Mouse (Mus musculus): ENCODE measurements around the gene Megf11. TPM values are rescaled to one million over a fixed set of nuclear protein-coding genes. Genes with fewer than 3 reads are reported as not detected.

Megf11 gene
- polyA plus RNA-seq, 1 experiment from 2014 or later, result 0.58 TPM

DNA sequence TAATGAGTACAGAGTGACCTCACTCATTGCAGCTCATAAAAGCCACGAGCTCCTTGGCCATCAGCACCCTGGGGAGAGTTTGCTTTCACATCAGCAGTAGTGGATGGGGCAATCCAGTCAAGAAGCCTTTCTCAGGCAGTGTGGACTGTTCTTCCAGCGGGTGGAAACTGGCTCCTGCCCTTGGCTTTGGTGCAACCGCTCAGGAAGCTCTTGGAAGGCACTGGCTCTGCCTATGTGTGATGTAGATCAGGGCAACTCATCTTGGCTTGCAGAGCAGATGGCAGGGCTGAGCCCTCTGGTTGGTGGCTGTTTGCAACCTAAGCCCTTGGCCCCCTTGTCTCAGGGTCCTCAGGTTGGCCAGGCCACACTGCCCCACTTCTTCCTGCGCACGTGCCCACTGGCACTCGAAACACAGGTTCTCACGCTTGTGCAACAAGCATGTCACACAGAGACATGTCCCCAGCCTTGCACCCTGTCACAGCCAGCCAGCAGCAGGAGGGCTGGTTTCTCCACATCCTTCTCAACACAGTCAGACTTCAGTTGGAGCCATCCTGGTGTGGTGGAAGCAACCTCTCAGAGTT is 22.1 kb downstream of the Megf11 start:
- Histone ChIP-seq H3K36me3 (ENCODE audit: control insufficient read depth, insufficient read depth) (no peaks in the 10 kb centered on the region), H3K9me3 (replicated peaks; ENCODE audit: control insufficient read depth, low read length) (no peaks in the 10 kb centered on the region), H3K4me3 (ENCODE audit: low read length) (no peak overlapping the region), H3K27me3 (ENCODE audit: control insufficient read depth, insufficient read depth, low read length) (no peaks in the 10 kb centered on the region), H3K4me2 (ENCODE audit: low read depth, low read length) (no peak overlapping the region), H3K27ac (ENCODE audit: low read length) (no peak overlapping the region), H3K4me1 (ENCODE audit: control insufficient read depth, insufficient read depth, low read length) (no peaks in the 10 kb centered on the region), H3K9ac (ENCODE audit: low read length) (no peak overlapping the region)
- 78% methylated on average over 7 of the region's 7 CpGs for WGBS
- no peak for ATAC-seq (replicated peaks; ENCODE audit: extremely low read depth, insufficient read depth, low FRiP score)

DNA sequence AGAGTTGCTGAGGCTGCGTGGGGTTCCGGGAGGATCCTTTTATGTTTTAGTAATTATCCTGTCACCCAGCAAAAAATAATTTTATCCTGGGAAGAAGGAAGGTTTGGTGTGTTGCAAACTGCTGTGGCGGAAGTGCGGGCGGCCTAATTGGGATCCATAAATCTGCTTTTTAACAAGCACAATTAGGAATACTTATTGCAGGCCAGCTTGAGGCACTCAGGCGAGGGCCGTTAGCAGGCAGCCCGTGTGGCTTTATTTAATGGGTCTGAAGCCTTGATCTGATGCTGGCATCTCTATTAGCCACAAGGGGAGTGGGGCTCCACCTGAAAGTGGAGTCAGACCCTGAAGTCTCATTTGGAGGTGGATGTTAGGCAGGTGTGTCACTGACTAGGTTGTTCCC is 23.4 kb downstream of the Megf11 start:
- H3K27me3 ChIP-seq (ENCODE audit: control insufficient read depth, insufficient read depth, low read length), result no peaks in the 10 kb centered on the region
- WGBS, result 84% methylated on average over 8 of the region's 8 CpGs
- H3K4me2 ChIP-seq (ENCODE audit: low read depth, low read length), result no peak overlapping the region
- ATAC-seq (replicated peaks; ENCODE audit: extremely low read depth, insufficient read depth, low FRiP score), result no peak
- no peaks in the 10 kb centered on the region for H3K4me1 ChIP-seq (ENCODE audit: control insufficient read depth, insufficient read depth, low read length)
- H3K27ac ChIP-seq (ENCODE audit: low read length), result no peak overlapping the region
- H3K4me3 ChIP-seq (ENCODE audit: low read length), result no peak overlapping the region
- no peak overlapping the region for H3K9ac ChIP-seq (ENCODE audit: low read length)
- H3K36me3 ChIP-seq (ENCODE audit: control insufficient read depth, insufficient read depth), result no peaks in the 10 kb centered on the region
- no peaks in the 10 kb centered on the region for H3K9me3 ChIP-seq (replicated peaks; ENCODE audit: control insufficient read depth, low read length)

- no peak overlapping the region for H3K9ac ChIP-seq (ENCODE audit: low read length)
- ATAC-seq (replicated peaks; ENCODE audit: extremely low read depth, insufficient read depth, low FRiP score), result no peak
- no peaks in the 10 kb centered on the region for H3K4me1 ChIP-seq (ENCODE audit: control insufficient read depth, insufficient read depth, low read length)
- no peaks in the 10 kb centered on the region for H3K9me3 ChIP-seq (replicated peaks; ENCODE audit: control insufficient read depth, low read length)
- 79% methylated on average over 3 of the region's 3 CpGs for WGBS
- no peaks in the 10 kb centered on the region for H3K36me3 ChIP-seq (ENCODE audit: control insufficient read depth, insufficient read depth)
- no peak overlapping the region for H3K27ac ChIP-seq (ENCODE audit: low read length)
- no peak overlapping the region for H3K4me2 ChIP-seq (ENCODE audit: low read depth, low read length)
- no peaks in the 10 kb centered on the region for H3K27me3 ChIP-seq (ENCODE audit: control insufficient read depth, insufficient read depth, low read length)
- no peak overlapping the region for H3K4me3 ChIP-seq (ENCODE audit: low read length)
These were observed 35.0 kb downstream of the Megf11 start for GRCm38 (mm10) chr9:64420471-64420870.

GRCm38 (mm10) chr9:64421986-64422616 is 36.7 kb downstream of the Megf11 start:
- Histone ChIP-seq H3K4me2 (ENCODE audit: low read depth, low read length) (no peak overlapping the region), H3K4me3 (ENCODE audit: low read length) (no peak overlapping the region), H3K4me1 (ENCODE audit: control insufficient read depth, insufficient read depth, low read length) (no peaks in the 10 kb centered on the region), H3K36me3 (ENCODE audit: control insufficient read depth, insufficient read depth) (no peaks in the 10 kb centered on the region), H3K27ac (ENCODE audit: low read length) (no peak overlapping the region), H3K9ac (ENCODE audit: low read length) (no peak overlapping the region), H3K27me3 (ENCODE audit: control insufficient read depth, insufficient read depth, low read length) (no peaks in the 10 kb centered on the region), H3K9me3 (replicated peaks; ENCODE audit: control insufficient read depth, low read length) (no peaks in the 10 kb centered on the region)
- ATAC-seq (replicated peaks; ENCODE audit: extremely low read depth, insufficient read depth, low FRiP score), result no peak
- WGBS, result 79% methylated on average over 8 of the region's 8 CpGs

- WGBS, result 70% methylated on average over 1 of the region's 1 CpGs
- Histone ChIP-seq H3K4me1 (ENCODE audit: control insufficient read depth, insufficient read depth, low read length) (no peaks in the 10 kb centered on the region), H3K27me3 (ENCODE audit: control insufficient read depth, insufficient read depth, low read length) (no peaks in the 10 kb centered on the region), H3K27ac (ENCODE audit: low read length) (no peak overlapping the region), H3K4me3 (ENCODE audit: low read length) (no peak overlapping the region), H3K9me3 (replicated peaks; ENCODE audit: control insufficient read depth, low read length) (no peaks in the 10 kb centered on the region), H3K36me3 (ENCODE audit: control insufficient read depth, insufficient read depth) (no peaks in the 10 kb centered on the region), H3K4me2 (ENCODE audit: low read depth, low read length) (no peak overlapping the region), H3K9ac (ENCODE audit: low read length) (no peak overlapping the region)
- ATAC-seq (replicated peaks; ENCODE audit: extremely low read depth, insufficient read depth, low FRiP score), result no peak
These were observed 38.5 kb downstream of the Megf11 start for GRCm38 (mm10) chr9:64423912-64424311.

GRCm38 (mm10) chr9:64436121-64436520 is 50.7 kb downstream of the Megf11 start:
- Histone ChIP-seq H3K27ac (ENCODE audit: low read length) (no peak overlapping the region), H3K4me2 (ENCODE audit: low read depth, low read length) (no peak overlapping the region), H3K27me3 (ENCODE audit: control insufficient read depth, insufficient read depth, low read length) (no peaks in the 10 kb centered on the region), H3K36me3 (ENCODE audit: control insufficient read depth, insufficient read depth) (no peaks in the 10 kb centered on the region), H3K9me3 (replicated peaks; ENCODE audit: control insufficient read depth, low read length) (no peaks in the 10 kb centered on the region), H3K4me3 (ENCODE audit: low read length) (no peak overlapping the region), H3K9ac (ENCODE audit: low read length) (no peak overlapping the region), H3K4me1 (ENCODE audit: control insufficient read depth, insufficient read depth, low read length) (no peaks in the 10 kb centered on the region)
- no peak for ATAC-seq (replicated peaks; ENCODE audit: extremely low read depth, insufficient read depth, low FRiP score)
- 74% methylated on average over 2 of the region's 2 CpGs for WGBS

GRCm38 (mm10) chr9:64440101-64440500 is 54.7 kb downstream of the Megf11 start:
- no peak overlapping the region for H3K4me2 ChIP-seq (ENCODE audit: low read depth, low read length)
- 79% methylated on average over 7 of the region's 7 CpGs for WGBS
- no peaks in the 10 kb centered on the region for H3K36me3 ChIP-seq (ENCODE audit: control insufficient read depth, insufficient read depth)
- H3K4me3 ChIP-seq (ENCODE audit: low read length), result no peak overlapping the region
- no peaks in the 10 kb centered on the region for H3K27me3 ChIP-seq (ENCODE audit: control insufficient read depth, insufficient read depth, low read length)
- ATAC-seq (replicated peaks; ENCODE audit: extremely low read depth, insufficient read depth, low FRiP score), result no peak
- no peak overlapping the region for H3K9ac ChIP-seq (ENCODE audit: low read length)
- no peaks in the 10 kb centered on the region for H3K4me1 ChIP-seq (ENCODE audit: control insufficient read depth, insufficient read depth, low read length)
- no peak overlapping the region for H3K27ac ChIP-seq (ENCODE audit: low read length)
- no peaks in the 10 kb centered on the region for H3K9me3 ChIP-seq (replicated peaks; ENCODE audit: control insufficient read depth, low read length)

DNA sequence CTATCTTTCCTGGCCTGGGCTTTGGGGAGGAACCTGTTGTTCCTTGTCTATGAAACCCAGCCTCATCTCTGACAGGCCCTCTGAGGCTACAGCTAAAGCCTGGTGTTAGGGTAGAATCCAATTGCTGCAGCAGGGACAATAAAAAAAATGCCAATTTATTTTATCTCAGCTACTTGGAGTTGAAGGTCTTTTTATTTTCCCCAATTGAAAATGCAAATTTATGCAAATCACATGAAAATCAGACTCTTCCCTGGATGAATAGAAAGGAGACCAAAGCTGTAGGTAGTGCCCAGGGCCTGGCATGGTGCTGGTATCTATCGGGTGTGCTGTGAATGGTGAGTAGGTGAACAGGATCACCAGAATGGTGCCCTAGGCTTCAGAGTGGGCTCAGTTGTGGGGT is 60.6 kb downstream of the Megf11 start:
- WGBS, result 90% methylated on average over 1 of the region's 1 CpGs
- ATAC-seq (replicated peaks; ENCODE audit: extremely low read depth, insufficient read depth, low FRiP score), result no peak
- Histone ChIP-seq H3K4me1 (ENCODE audit: control insufficient read depth, insufficient read depth, low read length) (0 out of 2 replicates have a peak, but pooled peaks cover 6% of the 10 kb centered on the region), H3K27me3 (ENCODE audit: control insufficient read depth, insufficient read depth, low read length) (no peaks in the 10 kb centered on the region), H3K9ac (ENCODE audit: low read length) (no peak overlapping the region), H3K9me3 (replicated peaks; ENCODE audit: control insufficient read depth, low read length) (no peaks in the 10 kb centered on the region), H3K4me2 (ENCODE audit: low read depth, low read length) (no peak overlapping the region), H3K36me3 (ENCODE audit: control insufficient read depth, insufficient read depth) (no peaks in the 10 kb centered on the region), H3K4me3 (ENCODE audit: low read length) (no peak overlapping the region), H3K27ac (ENCODE audit: low read length) (no peak overlapping the region)

DNA sequence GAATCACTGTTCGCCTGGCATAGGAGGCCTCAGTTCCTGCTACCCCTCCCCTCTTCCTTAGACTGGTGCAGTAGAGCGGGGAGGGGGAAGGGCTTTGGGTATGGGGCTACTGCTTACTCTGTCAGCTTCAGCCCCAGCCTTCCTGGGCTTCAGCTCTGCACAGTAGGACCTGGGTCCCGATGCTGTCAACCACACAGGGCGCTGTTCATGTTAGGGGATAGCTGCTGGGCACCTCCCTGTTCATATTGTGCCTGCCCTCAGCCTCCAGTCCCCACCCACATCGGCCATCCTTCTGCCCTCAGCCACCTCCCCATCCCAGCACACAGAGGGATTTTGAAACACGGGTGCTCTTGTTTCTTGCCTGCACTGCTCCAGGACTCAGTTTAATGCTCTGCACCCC is 61.6 kb downstream of the Megf11 start:
- Histone ChIP-seq H3K4me2 (ENCODE audit: low read depth, low read length) (no peak overlapping the region; the same call in 1 of the 2 replicates), H3K36me3 (ENCODE audit: control insufficient read depth, insufficient read depth) (no peaks in the 10 kb centered on the region), H3K4me1 (ENCODE audit: control insufficient read depth, insufficient read depth, low read length) (0 out of 2 replicates have a peak, but pooled peaks cover 6% of the 10 kb centered on the region), H3K27me3 (ENCODE audit: control insufficient read depth, insufficient read depth, low read length) (no peaks in the 10 kb centered on the region), H3K27ac (ENCODE audit: low read length) (no peak overlapping the region), H3K9me3 (replicated peaks; ENCODE audit: control insufficient read depth, low read length) (no peaks in the 10 kb centered on the region), H3K9ac (ENCODE audit: low read length) (no peak overlapping the region), H3K4me3 (ENCODE audit: low read length) (no peak overlapping the region)
- 29% methylated on average over 6 of the region's 6 CpGs for WGBS
- ATAC-seq (replicated peaks; ENCODE audit: extremely low read depth, insufficient read depth, low FRiP score), result peak; percentile 34; the same call in 1 of the 2 replicates

Data from heart, embryonic 16.5 days (tissue).